Mouse (Mus musculus): Measurements from ENCODE around the gene Exoc6b. TPM values are rescaled to one million over a fixed set of nuclear protein-coding genes. Genes with fewer than 3 reads are reported as not detected.

The Exoc6b gene
- polyA plus RNA-seq, 1 experiment, result 0.56 TPM

- Histone ChIP-seq H3K4me3 (replicated peaks) (peak overlapping the region; percentile 23), H3K9me3 (no peaks in the 10 kb centered on the region), H3K4me1 (peaks cover 72% of the 10 kb centered on the region), H3K27me3 (replicated peaks) (peaks cover 100% of the 10 kb centered on the region), H3K36me3 (replicated peaks; ENCODE audit: low read length) (no peaks in the 10 kb centered on the region)
- no peak for TF ChIP-seq FLI1 (IDR thresholded peaks at IDR 0.05; ENCODE audit: low read length)
- no peak for TF ChIP-seq GATA1 (IDR thresholded peaks at IDR 0.05; ENCODE audit: borderline replicate concordance, low read length)
These were observed 483.5 kb downstream of the Exoc6b start for GRCm38 (mm10) chr6:84585686-84586300.

DNA sequence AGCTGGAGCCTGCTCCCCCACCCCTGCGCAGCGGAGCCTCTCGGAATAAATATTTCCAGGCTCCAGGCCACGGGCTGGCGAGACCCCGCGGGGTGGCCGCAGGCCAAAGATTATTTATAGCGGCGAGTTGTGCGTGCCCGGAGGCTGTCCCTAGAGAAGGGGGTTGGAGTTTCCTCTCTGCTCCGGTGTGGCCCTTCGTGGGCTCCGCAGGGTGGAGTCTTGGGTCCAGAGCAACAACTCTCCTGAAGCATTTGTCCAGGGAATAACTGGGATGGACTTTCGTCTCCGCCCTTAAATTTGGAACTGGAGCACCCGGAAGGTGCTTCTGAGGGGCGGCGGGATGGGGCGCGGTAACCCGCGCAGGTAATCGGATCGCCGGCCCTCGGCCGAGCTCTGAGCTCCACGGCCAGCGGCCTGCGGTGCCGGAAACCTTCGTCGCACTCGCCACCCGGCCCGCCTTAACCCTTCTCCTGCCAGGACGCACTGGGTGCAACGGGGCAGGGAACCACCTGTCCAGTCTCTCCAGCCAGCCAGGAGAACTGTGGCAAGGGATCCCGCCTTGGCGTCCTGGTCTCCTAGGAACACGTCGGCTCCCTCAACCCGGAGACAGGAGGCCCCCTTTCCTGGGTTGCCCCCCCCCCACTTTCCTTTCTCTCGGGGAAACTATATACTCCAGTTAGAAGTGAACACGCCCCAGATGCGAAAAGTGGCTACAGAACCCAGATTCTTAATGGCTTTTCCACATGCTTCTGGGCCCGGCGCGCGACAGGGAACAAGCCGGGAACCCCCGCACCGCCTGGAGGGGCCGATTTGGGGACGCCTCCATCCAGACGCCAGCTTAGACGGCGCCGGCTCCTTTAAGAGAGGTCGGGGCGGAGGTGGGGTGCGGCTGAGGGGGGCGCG is 484.3 kb downstream of the Exoc6b start:
- TF ChIP-seq GATA1 (IDR thresholded peaks at IDR 0.05; ENCODE audit: borderline replicate concordance, low read length), result no peak
- no peak for TF ChIP-seq FLI1 (IDR thresholded peaks at IDR 0.05; ENCODE audit: low read length)
- H3K27me3 ChIP-seq (replicated peaks), result peaks cover 100% of the 10 kb centered on the region

DNA sequence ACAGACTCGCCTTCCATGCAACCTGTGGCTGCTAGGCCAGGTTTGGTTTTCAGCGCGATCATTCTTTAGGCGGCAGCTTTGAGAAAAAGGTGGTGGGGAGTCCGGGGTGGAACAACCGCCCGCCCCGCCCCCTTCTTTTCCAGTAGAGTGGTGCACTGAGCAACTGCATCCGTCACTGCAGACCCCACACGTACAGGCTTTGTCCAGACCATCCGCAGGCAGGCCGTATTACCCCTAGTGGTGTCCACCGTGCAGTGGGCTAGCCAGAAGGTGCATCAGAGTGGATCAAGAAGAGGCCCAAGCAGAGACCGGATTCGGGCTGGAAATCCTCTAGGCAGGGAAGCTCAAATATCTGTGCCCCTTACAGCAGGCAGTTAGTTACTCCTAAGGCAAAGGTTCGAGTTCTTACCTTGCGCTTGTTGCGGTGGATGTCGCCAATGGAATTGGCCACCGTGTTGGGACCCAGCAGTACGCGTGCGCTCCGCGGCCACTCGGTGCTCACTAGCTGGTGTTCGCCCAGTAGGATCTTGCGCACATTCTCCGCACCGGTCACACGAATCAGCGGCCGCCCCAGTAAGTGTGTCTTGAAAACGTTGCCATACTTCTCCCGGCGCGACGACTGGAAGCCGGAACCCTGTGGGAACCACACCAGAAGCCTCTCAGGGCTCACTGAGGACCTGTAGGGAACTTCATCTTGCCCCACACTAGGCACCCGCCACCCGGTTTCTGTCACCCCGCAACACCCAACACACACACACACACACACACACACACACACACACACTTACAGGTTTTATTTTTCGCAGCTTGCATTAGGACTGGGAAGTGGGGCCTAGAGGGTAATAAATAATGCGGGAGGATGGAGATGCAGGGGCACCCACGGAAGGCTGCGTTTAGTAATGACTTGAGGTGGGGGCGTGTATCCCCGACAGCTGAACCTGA is 485.2 kb downstream of the Exoc6b start:
- Histone ChIP-seq H3K9me3 (no peaks in the 10 kb centered on the region), H3K27me3 (replicated peaks) (peaks cover 100% of the 10 kb centered on the region), H3K36me3 (replicated peaks; ENCODE audit: low read length) (no peaks in the 10 kb centered on the region), H3K4me1 (peaks cover 60% of the 10 kb centered on the region), H3K4me3 (replicated peaks) (peak overlapping the region; percentile 62)
- TF ChIP-seq GATA1 (IDR thresholded peaks at IDR 0.05; ENCODE audit: borderline replicate concordance, low read length) (no peak), FLI1 (IDR thresholded peaks at IDR 0.05; ENCODE audit: low read length) (no peak)

More for the DNA sequence above, 484.3 kb downstream of the Exoc6b start:
- Histone ChIP-seq H3K9me3 (no peaks in the 10 kb centered on the region), H3K4me1 (peaks cover 70% of the 10 kb centered on the region), H3K4me3 (replicated peaks) (peak overlapping the region; percentile 54), H3K36me3 (replicated peaks; ENCODE audit: low read length) (no peaks in the 10 kb centered on the region)

- H3K27me3 ChIP-seq (replicated peaks), result peaks cover 100% of the 10 kb centered on the region
- no peaks in the 10 kb centered on the region for H3K9me3 ChIP-seq
- no peaks in the 10 kb centered on the region for H3K36me3 ChIP-seq (replicated peaks; ENCODE audit: low read length)
- H3K4me1 ChIP-seq, result peaks cover 53% of the 10 kb centered on the region
- H3K4me3 ChIP-seq (replicated peaks), result peak overlapping the region; percentile 48
- TF ChIP-seq GATA1 (IDR thresholded peaks at IDR 0.05; ENCODE audit: borderline replicate concordance, low read length), result no peak
- no peak for TF ChIP-seq FLI1 (IDR thresholded peaks at IDR 0.05; ENCODE audit: low read length)
These were observed 485.9 kb downstream of the Exoc6b start for GRCm38 (mm10) chr6:84583371-84583770.

- H3K36me3 ChIP-seq (replicated peaks; ENCODE audit: low read length), result no peaks in the 10 kb centered on the region
- H3K4me3 ChIP-seq (replicated peaks), result no peak overlapping the region
- no peak for TF ChIP-seq FLI1 (IDR thresholded peaks at IDR 0.05; ENCODE audit: low read length)
- TF ChIP-seq GATA1 (IDR thresholded peaks at IDR 0.05; ENCODE audit: borderline replicate concordance, low read length), result no peak
- H3K9me3 ChIP-seq, result no peaks in the 10 kb centered on the region
- peaks cover 100% of the 10 kb centered on the region for H3K27me3 ChIP-seq (replicated peaks)
- H3K4me1 ChIP-seq, result peaks cover 48% of the 10 kb centered on the region
These were observed 486.5 kb downstream of the Exoc6b start for GRCm38 (mm10) chr6:84582826-84583225.

GRCm38 (mm10) chr6:84581833-84582445 is 487.4 kb downstream of the Exoc6b start:
- H3K9me3 ChIP-seq, result no peaks in the 10 kb centered on the region
- TF ChIP-seq GATA1 (IDR thresholded peaks at IDR 0.05; ENCODE audit: borderline replicate concordance, low read length) (no peak), FLI1 (IDR thresholded peaks at IDR 0.05; ENCODE audit: low read length) (no peak)
- no peak overlapping the region for H3K4me3 ChIP-seq (replicated peaks)
- H3K27me3 ChIP-seq (replicated peaks), result peaks cover 100% of the 10 kb centered on the region
- peaks cover 39% of the 10 kb centered on the region for H3K4me1 ChIP-seq
- H3K36me3 ChIP-seq (replicated peaks; ENCODE audit: low read length), result no peaks in the 10 kb centered on the region

DNA sequence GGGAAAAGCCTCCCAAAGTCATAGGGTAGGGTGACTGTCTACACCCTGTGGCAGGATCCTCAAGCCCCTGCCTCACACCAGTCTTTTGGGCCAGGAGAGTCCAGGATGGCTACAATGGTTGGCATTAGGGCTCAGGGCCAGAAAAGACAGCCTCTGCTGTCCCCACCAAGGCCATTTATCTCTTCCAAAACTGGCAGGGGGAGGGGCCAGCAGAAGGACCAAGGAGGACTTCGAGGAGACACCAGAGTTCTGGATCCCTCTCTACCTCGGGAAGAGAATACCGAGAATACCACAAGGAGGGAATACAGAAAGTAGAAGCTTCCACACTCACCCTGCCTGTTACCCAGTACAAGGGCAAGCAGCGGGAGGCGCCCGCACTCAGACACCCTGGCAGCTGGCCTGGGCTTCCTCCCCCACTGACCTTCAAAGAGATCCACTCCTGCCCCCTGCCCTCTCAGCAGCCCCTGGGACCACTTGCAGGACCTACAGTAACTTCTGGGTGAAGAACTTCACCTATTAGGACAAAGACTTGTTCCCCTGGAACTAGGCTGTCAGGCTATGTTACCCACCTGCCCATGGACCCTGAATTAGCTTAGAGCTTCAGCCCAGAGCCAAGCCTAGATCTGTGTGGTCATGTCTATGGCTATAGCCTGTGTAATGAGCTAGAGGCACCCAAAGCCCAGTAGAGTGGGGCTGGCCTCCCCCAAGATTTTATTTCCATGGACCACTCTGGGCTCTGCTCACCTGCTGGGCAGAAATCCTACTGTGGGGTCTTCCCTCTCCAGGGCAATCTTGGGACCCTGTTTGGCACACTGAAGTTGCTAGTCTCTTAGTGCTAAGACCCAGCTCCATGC is 488.1 kb downstream of the Exoc6b start:
- Histone ChIP-seq H3K27me3 (replicated peaks) (peaks cover 100% of the 10 kb centered on the region), H3K9me3 (no peaks in the 10 kb centered on the region), H3K4me1 (peaks cover 31% of the 10 kb centered on the region), H3K36me3 (replicated peaks; ENCODE audit: low read length) (no peaks in the 10 kb centered on the region), H3K4me3 (replicated peaks) (no peak overlapping the region)
- TF ChIP-seq GATA1 (IDR thresholded peaks at IDR 0.05; ENCODE audit: borderline replicate concordance, low read length) (no peak), FLI1 (IDR thresholded peaks at IDR 0.05; ENCODE audit: low read length) (no peak)

GRCm38 (mm10) chr6:84579508-84579907 is 489.8 kb downstream of the Exoc6b start:
- H3K4me3 ChIP-seq (replicated peaks), result no peak overlapping the region
- H3K4me1 ChIP-seq, result peaks cover 14% of the 10 kb centered on the region
- peaks cover 98% of the 10 kb centered on the region for H3K27me3 ChIP-seq (replicated peaks)
- no peaks in the 10 kb centered on the region for H3K36me3 ChIP-seq (replicated peaks; ENCODE audit: low read length)
- no peak for TF ChIP-seq FLI1 (IDR thresholded peaks at IDR 0.05; ENCODE audit: low read length)
- TF ChIP-seq GATA1 (IDR thresholded peaks at IDR 0.05; ENCODE audit: borderline replicate concordance, low read length), result no peak
- H3K9me3 ChIP-seq, result no peaks in the 10 kb centered on the region

Data from megakaryocyte, embryonic 14.5 days (primary cell).